Mouse (Mus musculus): Measurements from ENCODE around the gene Olfr482. TPM values are rescaled to one million over a fixed set of nuclear protein-coding genes. Genes with fewer than 3 reads are reported as not detected.

The Olfr482 gene
- total RNA-seq (2012; rRNA removed) (not detected in 2 replicates), polyA plus RNA-seq (2012; ENCODE audit: insufficient read depth in 1 of 2, insufficient read length in 2 of 2, low read depth in 1 of 2, low replicate concordance in 2 of 2, missing spikeins in 1 of 2) (not detected)

- Histone ChIP-seq H3K27me3 (ENCODE audit: control insufficient read depth in 1 of 2, insufficient read depth in 2 of 2, low read length in 2 of 2) (no peaks in the 10 kb centered on the region), H3K9ac (ENCODE audit: control insufficient read depth, low read depth, low read length, poor library complexity, severe bottlenecking) (no peak within 1 kb of the TSS), H3K27ac (ENCODE audit: control insufficient read depth, low read depth, low read length) (no peak within 1 kb of the TSS), H3K4me1 (ENCODE audit: control insufficient read depth in 1 of 2, insufficient read depth in 2 of 2, low read length in 2 of 2) (no peaks in the 10 kb centered on the region), H3K4me3 (ENCODE audit: control insufficient read depth in 1 of 2, insufficient read depth in 1 of 2, low read depth in 2 of 2, low read length in 2 of 2) (no peak within 1 kb of the TSS), H3K9me3 (replicated peaks; ENCODE audit: insufficient read depth, low read length) (no peaks in the 10 kb centered on the region), H3K36me3 (ENCODE audit: control insufficient read depth in 1 of 2, insufficient read depth in 2 of 2, low read length in 2 of 2) (no peaks in the 10 kb centered on the region), H3K79me2 (ENCODE audit: control insufficient read depth, insufficient read depth, low read length, poor library complexity) (no peaks in the 10 kb centered on the region)
- DNase-seq (ENCODE audit: low read depth, low spot score) = no peak
- no peak for TF ChIP-seq TBP (IDR thresholded peaks at IDR 0.05; ENCODE audit: low read depth, low read length)
- TF ChIP-seq POLR2A (IDR thresholded peaks at IDR 0.05; ENCODE audit: control insufficient read depth in 1 of 2, insufficient read depth in 1 of 2, low read depth in 1 of 2, low read length in 2 of 2, poor library complexity in 1 of 2) = no peak
- TF ChIP-seq ZMIZ1 (IDR thresholded peaks at IDR 0.05; ENCODE audit: low read depth, low read length) = no peak
- no peak for TF ChIP-seq MAX (IDR thresholded peaks at IDR 0.05; ENCODE audit: low read length)
- TF ChIP-seq SMC3 (IDR thresholded peaks at IDR 0.05; ENCODE audit: low read depth, low read length) = no peak
- no peak for TF ChIP-seq HCFC1 (IDR thresholded peaks at IDR 0.05; ENCODE audit: low read depth, low read length)
- TF ChIP-seq CTCF (IDR thresholded peaks at IDR 0.05 in 2 of 3, conservative IDR thresholded peaks at IDR 0.05 in 1 of 3; ENCODE audit: control insufficient read depth in 1 of 3, insufficient read depth in 1 of 3, low read depth in 2 of 3, low read length in 3 of 3, poor library complexity in 1 of 3, severe bottlenecking in 1 of 3) = no peak
- TF ChIP-seq MYB (IDR thresholded peaks at IDR 0.05; ENCODE audit: low read depth, low read length) = no peak
- no peak for TF ChIP-seq CHD1 (IDR thresholded peaks at IDR 0.05; ENCODE audit: low read depth, low read length)
These were observed at the start of gene Olfr482 for GRCm38 (mm10) chr7:108097486-108097885. Gene Olfr482, minus strand, starts transcription at chr7:108097586.

- no peaks in the 10 kb centered on the region for H3K36me3 ChIP-seq (ENCODE audit: control insufficient read depth in 1 of 2, insufficient read depth in 2 of 2, low read length in 2 of 2)
- H3K9ac ChIP-seq (ENCODE audit: control insufficient read depth, low read depth, low read length, poor library complexity, severe bottlenecking) = no peak within 1 kb of the TSS
- H3K9me3 ChIP-seq (replicated peaks; ENCODE audit: insufficient read depth, low read length) = no peaks in the 10 kb centered on the region
- TF ChIP-seq TCF12 (IDR thresholded peaks at IDR 0.05; ENCODE audit: low read depth, low read length) = no peak
- no peak for TF ChIP-seq NRF1 (IDR thresholded peaks at IDR 0.05; ENCODE audit: insufficient read depth, low read depth, low read length, poor library complexity, severe bottlenecking)
- no peak for TF ChIP-seq NELFE (IDR thresholded peaks at IDR 0.05; ENCODE audit: low read depth, low read length)
- no peak for TF ChIP-seq ZC3H11A (IDR thresholded peaks at IDR 0.05; ENCODE audit: low read depth, low read length)
- no peak for TF ChIP-seq ETS1 (IDR thresholded peaks at IDR 0.05; ENCODE audit: low read depth, low read length)
- TF ChIP-seq TBP (IDR thresholded peaks at IDR 0.05; ENCODE audit: low read depth, low read length) = no peak
- TF ChIP-seq ZKSCAN1 (IDR thresholded peaks at IDR 0.05; ENCODE audit: low read depth, low read length) = no peak
- H3K27ac ChIP-seq (ENCODE audit: control insufficient read depth, low read depth, low read length) = no peak within 1 kb of the TSS
- no peak for DNase-seq (ENCODE audit: low read depth, low spot score)
- no peaks in the 10 kb centered on the region for H3K27me3 ChIP-seq (ENCODE audit: control insufficient read depth in 1 of 2, insufficient read depth in 2 of 2, low read length in 2 of 2)
- H3K79me2 ChIP-seq (ENCODE audit: control insufficient read depth, insufficient read depth, low read length, poor library complexity) = no peaks in the 10 kb centered on the region
- H3K4me3 ChIP-seq (ENCODE audit: control insufficient read depth in 1 of 2, insufficient read depth in 1 of 2, low read depth in 2 of 2, low read length in 2 of 2) = no peak within 1 kb of the TSS
- H3K4me1 ChIP-seq (ENCODE audit: control insufficient read depth in 1 of 2, insufficient read depth in 2 of 2, low read length in 2 of 2) = no peaks in the 10 kb centered on the region
These were observed 30.0 kb upstream of the Olfr482 start, which contains the start of gene Olfr484 for GRCm38 (mm10) chr7:108127349-108127748. Gene Olfr484, minus strand, starts transcription at chr7:108127449.

- TF ChIP-seq TCF12 (IDR thresholded peaks at IDR 0.05; ENCODE audit: low read depth, low read length) (no peak), POLR2AphosphoS5 (IDR thresholded peaks at IDR 0.05; ENCODE audit: borderline replicate concordance, low read depth, low read length) (no peak), SIN3A (IDR thresholded peaks at IDR 0.05; ENCODE audit: low read length) (no peak), GABPA (IDR thresholded peaks at IDR 0.05; ENCODE audit: low read depth, low read length) (no peak), RCOR1 (IDR thresholded peaks at IDR 0.05; ENCODE audit: low read depth, low read length) (no peak), TBP (IDR thresholded peaks at IDR 0.05; ENCODE audit: low read depth, low read length) (no peak), GATA1 (IDR thresholded peaks at IDR 0.05; ENCODE audit: low read depth, low read length) (no peak), CTCF (IDR thresholded peaks at IDR 0.05 in 2 of 3, conservative IDR thresholded peaks at IDR 0.05 in 1 of 3; ENCODE audit: control insufficient read depth in 1 of 3, insufficient read depth in 1 of 3, low read depth in 2 of 3, low read length in 3 of 3, poor library complexity in 1 of 3, severe bottlenecking in 1 of 3) (no peak), TAL1 (IDR thresholded peaks at IDR 0.05; ENCODE audit: low read length) (no peak), ETS1 (IDR thresholded peaks at IDR 0.05; ENCODE audit: low read depth, low read length) (no peak)
- H3K9me3 ChIP-seq (replicated peaks; ENCODE audit: insufficient read depth, low read length) = no peaks in the 10 kb centered on the region
- DNase-seq (ENCODE audit: low read depth, low spot score) = no peak
- H3K36me3 ChIP-seq (ENCODE audit: control insufficient read depth in 1 of 2, insufficient read depth in 2 of 2, low read length in 2 of 2) = no peaks in the 10 kb centered on the region
- no peaks in the 10 kb centered on the region for H3K27me3 ChIP-seq (ENCODE audit: control insufficient read depth in 1 of 2, insufficient read depth in 2 of 2, low read length in 2 of 2)
- no peaks in the 10 kb centered on the region for H3K4me1 ChIP-seq (ENCODE audit: control insufficient read depth in 1 of 2, insufficient read depth in 2 of 2, low read length in 2 of 2)
- H3K4me3 ChIP-seq (ENCODE audit: control insufficient read depth in 1 of 2, insufficient read depth in 1 of 2, low read depth in 2 of 2, low read length in 2 of 2) = no peak overlapping the region
- H3K9ac ChIP-seq (ENCODE audit: control insufficient read depth, low read depth, low read length, poor library complexity, severe bottlenecking) = no peak overlapping the region
- no peaks in the 10 kb centered on the region for H3K79me2 ChIP-seq (ENCODE audit: control insufficient read depth, insufficient read depth, low read length, poor library complexity)
- no peak overlapping the region for H3K27ac ChIP-seq (ENCODE audit: control insufficient read depth, low read depth, low read length)
These were observed 24.0 kb upstream of the Olfr482 start for GRCm38 (mm10) chr7:108121416-108121815.
